Mouse (Mus musculus) CD8-positive naive resting alpha-beta T cell, adult 57 days (primary cell): ENCODE measurements around the gene Myo1g. TPM values are rescaled to one million over a fixed set of nuclear protein-coding genes. Genes with fewer than 3 reads are reported as not detected.

Experiments
- total RNA-seq: library from RNA; stranded (reverse); gene quantifications from one replicate; pipeline ENCODE4 v1.2.4, GENCODE M21; 2023

Gene Myo1g
- 179 TPM for total RNA-seq

DNA sequence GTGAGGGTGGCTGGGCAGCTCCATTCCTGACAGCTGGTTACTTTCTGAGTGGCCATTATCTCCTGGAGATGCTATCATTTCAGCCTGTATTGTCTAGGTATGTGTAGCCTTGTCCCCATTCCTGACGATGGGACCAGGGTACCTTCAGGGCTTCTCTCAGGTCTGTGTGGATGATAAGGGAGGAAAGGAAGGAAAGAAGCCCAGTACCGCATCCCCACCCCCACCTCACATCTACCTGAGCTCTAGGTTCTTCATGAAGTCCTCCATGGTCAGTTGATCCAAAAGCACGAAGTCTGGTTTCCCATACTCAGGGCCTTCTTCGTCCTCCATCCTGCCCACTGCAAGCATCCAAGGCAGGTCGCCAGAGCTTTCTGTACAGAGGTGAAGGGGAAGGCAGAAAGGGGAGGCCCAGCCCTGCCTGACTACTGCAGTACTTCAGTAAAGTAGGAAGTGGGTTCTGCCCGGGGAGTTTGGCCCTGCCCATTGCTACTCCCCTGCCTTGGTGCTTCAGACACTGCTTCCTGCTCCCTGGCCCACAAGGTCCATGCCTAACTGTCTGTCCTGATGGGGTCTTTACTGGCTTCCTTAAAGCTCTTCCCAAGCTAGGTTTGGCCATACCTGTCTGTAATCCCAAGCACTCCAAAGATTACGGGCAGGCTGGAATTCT lies at the start of gene Myo1g:
Myo1g (minus strand) TSS at position 459 of the 667 bp plus-strand sequence.

DNA sequence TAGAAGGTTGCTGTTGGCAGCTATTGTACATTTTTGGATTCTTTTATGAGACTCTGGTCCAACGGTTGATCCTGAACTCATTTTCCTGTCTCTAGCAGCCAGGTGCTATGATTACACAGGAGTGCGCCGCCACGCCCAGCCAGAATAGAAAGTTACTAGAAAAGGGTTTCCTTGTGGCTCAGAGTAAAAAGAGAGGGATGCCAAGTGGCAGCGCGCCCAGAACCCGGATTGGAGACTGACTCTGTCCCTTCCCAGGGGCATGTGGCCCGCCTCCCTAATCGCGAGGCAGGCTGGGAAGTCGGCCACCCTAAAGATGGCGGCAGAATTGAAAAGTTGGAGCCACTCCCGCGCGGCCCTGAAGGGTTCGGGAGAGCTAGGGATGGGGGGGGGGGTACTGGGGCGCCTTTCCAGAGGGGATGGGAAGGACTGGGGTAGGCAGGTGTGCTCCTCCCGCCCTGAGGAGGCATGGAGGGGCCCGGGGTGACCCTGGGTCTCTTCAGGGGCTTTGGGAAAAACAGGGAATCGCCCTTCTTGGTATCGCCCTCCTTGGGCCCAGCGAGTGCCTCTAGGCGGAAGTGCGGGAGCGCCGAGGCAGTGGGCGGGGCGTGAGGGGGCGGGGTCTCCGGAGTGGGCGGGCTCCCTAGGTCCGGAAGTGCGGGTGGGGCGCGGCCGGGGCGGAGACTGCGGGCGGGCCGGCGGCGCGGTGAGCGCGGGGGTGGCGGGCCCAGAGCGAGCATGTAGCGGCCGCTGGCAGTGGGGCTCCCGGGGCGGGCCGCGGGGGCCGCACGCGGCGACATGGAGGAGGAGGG lies 25.6 kb upstream of the Myo1g start, which contains the start of gene Ccm2:
Ccm2 (plus strand) TSS at position 683 of the 809 bp plus-strand sequence.

DNA sequence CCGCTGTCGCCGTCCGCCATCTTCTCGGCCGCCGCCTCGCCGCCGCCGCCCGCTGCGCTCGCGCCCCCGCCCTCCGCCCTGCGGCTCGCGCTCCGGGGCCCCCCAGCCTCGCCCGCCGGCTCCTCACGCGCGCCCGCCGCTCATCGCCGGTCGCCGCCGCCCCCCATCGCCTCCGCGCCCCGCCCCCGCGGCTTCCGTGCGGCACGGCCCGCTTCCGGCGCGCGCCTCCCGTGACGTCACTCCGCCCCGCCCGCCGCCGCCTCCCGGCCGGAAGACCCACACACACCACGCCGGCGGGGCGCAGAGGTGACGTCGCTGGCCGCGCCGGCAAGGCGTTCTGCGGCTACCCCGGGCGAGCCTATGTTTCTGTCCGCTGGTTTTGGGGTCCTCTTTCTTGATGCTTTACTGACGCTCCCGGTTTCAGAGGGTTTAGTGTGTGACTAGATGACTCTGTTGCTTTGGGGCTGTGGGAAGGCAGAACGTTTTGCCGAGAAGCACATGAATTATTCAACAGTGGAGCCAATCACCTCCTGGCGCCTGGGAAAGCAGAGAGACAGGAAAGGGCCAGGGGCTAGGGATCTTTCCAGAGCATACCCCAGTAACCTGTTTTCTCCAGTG lies 44.8 kb downstream of the Myo1g start, which contains the start of gene Purb:
Purb (minus strand) TSS at position 51 of the 618 bp plus-strand sequence.

Other genes with a start within 250 kb of the Myo1g start
- 30.5 TPM for gene Tmed4, start 246.1 kb downstream of the Myo1g start, total RNA-seq
- 155 TPM for gene Ogdh, start 229.3 kb downstream of the Myo1g start, total RNA-seq
- gene Zmiz2, start 131.9 kb downstream of the Myo1g start, total RNA-seq, result 104 TPM
- 1,275 TPM for gene Ppia, start 105.5 kb downstream of the Myo1g start, total RNA-seq
- gene H2afv, start 76.5 kb downstream of the Myo1g start, total RNA-seq, result 52.0 TPM
- gene Purb, start 45.0 kb downstream of the Myo1g start, total RNA-seq, result 59.2 TPM
- gene Ccm2, start 25.9 kb upstream of the Myo1g start, total RNA-seq, result 270 TPM
- gene Nacad, start 85.1 kb upstream of the Myo1g start, total RNA-seq, result 0.28 TPM
- gene Tbrg4, start 105.1 kb upstream of the Myo1g start, total RNA-seq, result 140 TPM
- gene Wap, start 117.7 kb upstream of the Myo1g start, total RNA-seq, result not detected
- gene Ramp3, start 137.6 kb upstream of the Myo1g start, total RNA-seq, result 9.8 TPM